Mouse (Mus musculus): ENCODE measurements at regions not wholly inside any gene's neighbourhood (a gene's known extent, or its start where the extent isn't known, plus 50 kb on each side); places are given as distances from the start of the nearest gene placed in this dataset.

DNA sequence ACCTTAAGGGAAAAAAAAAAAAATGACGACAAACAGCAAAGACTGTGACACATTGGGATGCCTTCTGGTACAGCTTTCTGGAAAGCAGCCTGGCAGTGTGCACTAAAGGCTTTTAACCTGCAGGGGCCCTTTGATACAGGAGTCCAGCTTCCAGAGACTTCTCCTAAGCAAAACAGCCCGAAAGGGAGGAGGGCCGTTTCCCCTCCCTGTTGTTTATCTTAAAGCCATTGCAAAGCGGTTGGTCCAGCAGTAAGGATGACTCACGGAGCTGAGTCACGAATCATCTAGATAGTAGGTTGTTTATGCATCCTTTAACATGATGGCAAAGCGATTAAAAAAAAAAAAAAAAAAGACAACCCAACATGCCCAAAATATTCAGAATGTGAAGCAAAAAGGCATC is 70.4 kb upstream of the Rap1b start:
- H3K27ac ChIP-seq (ENCODE audit: insufficient read depth, low read depth): no peak overlapping the region
- H3K36me3 ChIP-seq (replicated peaks in 1 of 2; ENCODE audit: control insufficient read depth in 1 of 2, insufficient read depth in 1 of 2, low read length in 1 of 2): no peaks in the 10 kb centered on the region
- no peak overlapping the region for H3K4me2 ChIP-seq (ENCODE audit: insufficient read depth, low read depth, poor library complexity, severe bottlenecking)
- H3K27me3 ChIP-seq (replicated peaks): no peaks in the 10 kb centered on the region
- dilution Hi-C loops (cut with MboI; ENCODE audit: extremely low pct_ligation_motif_present, extremely low pct_unique_long_range_greater_than_20kb, low sequenced_read_pairs): no loop called here
- H3K9ac ChIP-seq (ENCODE audit: insufficient read depth, low read depth): no peak overlapping the region
- H3K79me2 ChIP-seq (replicated peaks; ENCODE audit: control insufficient read depth, extremely low read depth, insufficient read depth, poor library complexity, severe bottlenecking): no peaks in the 10 kb centered on the region
- no peak overlapping the region for H3K4me3 ChIP-seq (replicated peaks in 1 of 3; ENCODE audit: low read depth in 2 of 3, low read length in 2 of 3, poor library complexity in 1 of 3)
- H3K9me3 ChIP-seq (replicated peaks; ENCODE audit: low read length): peaks cover 5% of the 10 kb centered on the region
- in situ Hi-C loops (cut with MboI; ENCODE audit: low pct_ligation_motif_present, low pct_unique_long_range_greater_than_20kb, low sequenced_read_pairs): no loop called here
- DNase-seq (ENCODE audit: extremely low read depth): no peak
- TF ChIP-seq CHD1 (IDR thresholded peaks at IDR 0.05; ENCODE audit: low read depth, low read length): no peak
- no peak for TF ChIP-seq JUN (IDR thresholded peaks at IDR 0.05; ENCODE audit: insufficient read depth, low read depth, low read length)
- TF ChIP-seq RCOR1 (conservative IDR thresholded peaks at IDR 0.05; ENCODE audit: low read depth, low read length): no peak
- no peak for TF ChIP-seq EP300 (IDR thresholded peaks at IDR 0.05; ENCODE audit: low read length)
- no peak for TF ChIP-seq MAZ (IDR thresholded peaks at IDR 0.05; ENCODE audit: low read depth, low read length)
- TF ChIP-seq POLR2AphosphoS2 (IDR thresholded peaks at IDR 0.05; ENCODE audit: low read depth, low read length): no peak
- no peak for TF ChIP-seq USF2 (conservative IDR thresholded peaks at IDR 0.05; ENCODE audit: low read depth, low read length)
- no peak for TF ChIP-seq MEF2A (IDR thresholded peaks at IDR 0.05; ENCODE audit: borderline replicate concordance, low read depth, low read length)
- TF ChIP-seq MYC (IDR thresholded peaks at IDR 0.05; ENCODE audit: low read depth, low read length): no peak
- TF ChIP-seq ETS1 (conservative IDR thresholded peaks at IDR 0.05; ENCODE audit: low read depth, low read length): no peak
- no peak for TF ChIP-seq ELF1 (IDR thresholded peaks at IDR 0.05; ENCODE audit: low read depth, low read length)
- no peak for TF ChIP-seq UBTF (IDR thresholded peaks at IDR 0.05; ENCODE audit: low read depth, low read length)
- no peak for TF ChIP-seq ZNF384 (IDR thresholded peaks at IDR 0.05; ENCODE audit: low read depth, low read length)
- no peak for TF ChIP-seq USF1 (IDR thresholded peaks at IDR 0.05; ENCODE audit: low read depth, low read length)
- no peak for TF ChIP-seq MAFK (IDR thresholded peaks at IDR 0.05; ENCODE audit: insufficient replicate concordance, low read length)
- no peak for TF ChIP-seq RAD21 (IDR thresholded peaks at IDR 0.05; ENCODE audit: low read depth, low read length)
- TF ChIP-seq TBP (conservative IDR thresholded peaks at IDR 0.05; ENCODE audit: low read depth, low read length): no peak
- H3K4me1 ChIP-seq (ENCODE audit: control insufficient read depth in 1 of 2, insufficient read depth in 2 of 2): peaks cover 0 to 11% of the 10 kb centered on the region in 2 experiments; a peak in 2 of 4 replicates

DNA sequence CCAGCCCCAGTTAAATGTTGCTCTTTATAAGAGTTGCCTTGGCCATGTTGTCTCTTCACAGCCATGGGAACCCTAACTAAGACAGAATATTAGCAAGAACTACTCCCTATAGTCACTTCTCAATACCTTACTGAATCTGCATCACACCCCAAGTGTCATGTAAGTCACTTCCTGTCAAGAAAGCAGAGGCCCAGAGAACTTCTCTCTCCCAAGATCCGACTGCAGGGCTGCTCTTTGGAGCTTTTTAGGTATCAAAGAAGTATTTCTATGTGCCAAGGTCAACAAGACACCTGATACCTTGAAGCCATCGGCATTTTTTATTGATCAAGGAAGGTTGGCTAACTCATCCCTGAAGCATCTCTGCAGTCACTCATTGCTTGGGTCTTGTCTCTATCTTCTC is 72.0 kb upstream of the Rap1b start:
- Histone ChIP-seq H3K36me3 (replicated peaks in 1 of 2; ENCODE audit: control insufficient read depth in 1 of 2, insufficient read depth in 1 of 2, low read length in 1 of 2) (no peaks in the 10 kb centered on the region), H3K27ac (ENCODE audit: insufficient read depth, low read depth) (no peak overlapping the region), H3K4me1 (ENCODE audit: control insufficient read depth in 1 of 2, insufficient read depth in 2 of 2) (peaks cover 0 to 11% of the 10 kb centered on the region in 2 experiments; a peak in 2 of 4 replicates), H3K9me3 (replicated peaks; ENCODE audit: low read length) (no peaks in the 10 kb centered on the region), H3K79me2 (replicated peaks; ENCODE audit: control insufficient read depth, extremely low read depth, insufficient read depth, poor library complexity, severe bottlenecking) (no peaks in the 10 kb centered on the region), H3K4me3 (replicated peaks in 1 of 3; ENCODE audit: low read depth in 2 of 3, low read length in 2 of 3, poor library complexity in 1 of 3) (no peak overlapping the region), H3K27me3 (replicated peaks) (no peaks in the 10 kb centered on the region), H3K4me2 (ENCODE audit: insufficient read depth, low read depth, poor library complexity, severe bottlenecking) (no peak overlapping the region), H3K9ac (ENCODE audit: insufficient read depth, low read depth) (no peak overlapping the region)
- dilution Hi-C loops (cut with MboI; ENCODE audit: extremely low pct_ligation_motif_present, extremely low pct_unique_long_range_greater_than_20kb, low sequenced_read_pairs) (no loop called here), in situ Hi-C loops (cut with MboI; ENCODE audit: low pct_ligation_motif_present, low pct_unique_long_range_greater_than_20kb, low sequenced_read_pairs) (no loop called here)
- no peak for DNase-seq (ENCODE audit: extremely low read depth)
- TF ChIP-seq IRF4 (IDR thresholded peaks at IDR 0.05; ENCODE audit: low read depth, low read length) (no peak), MYC (IDR thresholded peaks at IDR 0.05; ENCODE audit: low read depth, low read length) (no peak), GABPA (IDR thresholded peaks at IDR 0.05; ENCODE audit: insufficient replicate concordance, low read depth, low read length) (no peak), POLR2A (IDR thresholded peaks at IDR 0.05; ENCODE audit: low read depth, low read length) (no peak), BHLHE40 (IDR thresholded peaks at IDR 0.05; ENCODE audit: low read depth, low read length) (no peak), TCF12 (IDR thresholded peaks at IDR 0.05; ENCODE audit: low read depth, low read length) (no peak), MAZ (IDR thresholded peaks at IDR 0.05; ENCODE audit: low read depth, low read length) (no peak)

Measured in CH12.LX (cell line).